Mouse (Mus musculus): ENCODE results near the gene Hist1h2bh.
A peak's percentile ranks its signal among the peaks of the same experiment; 100 is the strongest.
"Not testable (repeated sequence)": the region's sequence is repeated elsewhere in the genome, so short reads cannot be mapped to it uniquely, and the experiment has no call there.

Hist1h2bh gene

GRCm38 (mm10) chr13:23551931-23552914 is 9.0 kb upstream of the Hist1h2bh start:
- DNase-seq (ENCODE audit: low read depth) = no peak

- DNase-seq (ENCODE audit: low read depth) = peak; percentile 91
These were observed 8.1 kb upstream of the Hist1h2bh start, which contains the start of gene Hist1h4f for GRCm38 (mm10) chr13:23551146-23551834. Gene Hist1h4f, minus strand, starts transcription at chr13:23551648.

GRCm38 (mm10) chr13:23550761-23551145 is 7.6 kb upstream of the Hist1h2bh start:
- DNase-seq (ENCODE audit: low read depth) = no peak

- DNase-seq (ENCODE audit: low read depth) = no peak
These were observed 3.5 kb upstream of the Hist1h2bh start for GRCm38 (mm10) chr13:23546694-23547093.

GRCm38 (mm10) chr13:23544787-23545120 is 1.6 kb upstream of the Hist1h2bh start:
- DNase-seq (ENCODE audit: low read depth) = peak; percentile 63

- peak; percentile 97 for DNase-seq (ENCODE audit: low read depth)
These were observed 984 bp upstream of the Hist1h2bh start, which contains the start of gene Hist1h3f for GRCm38 (mm10) chr13:23543965-23544786. Gene Hist1h3f, plus strand, starts transcription at chr13:23544052.

GRCm38 (mm10) chr13:23542225-23542980 is 789 bp downstream of the Hist1h2bh start:
- DNase-seq (ENCODE audit: low read depth) = peak; percentile 41

GRCm38 (mm10) chr13:23541497-23541896 is 1.7 kb downstream of the Hist1h2bh start:
- DNase-seq (ENCODE audit: low read depth) = no peak

GRCm38 (mm10) chr13:23539821-23540220 is 3.4 kb downstream of the Hist1h2bh start:
- not testable (repeated sequence) for DNase-seq (ENCODE audit: low read depth)

GRCm38 (mm10) chr13:23538249-23538648 is 4.9 kb downstream of the Hist1h2bh start:
- DNase-seq (ENCODE audit: low read depth) = no peak

GRCm38 (mm10) chr13:23537006-23537710 is 6.0 kb downstream of the Hist1h2bh start:
- DNase-seq (ENCODE audit: low read depth) = no peak

GRCm38 (mm10) chr13:23536076-23536822 is 6.9 kb downstream of the Hist1h2bh start:
- DNase-seq (ENCODE audit: low read depth) = no peak

GRCm38 (mm10) chr13:23535137-23536075 is 7.8 kb downstream of the Hist1h2bh start, which contains the start of gene Hist1h3g:
Gene Hist1h3g, plus strand, starts transcription at chr13:23535422.
- DNase-seq (ENCODE audit: low read depth) = peak; percentile 91

- no peak for DNase-seq (ENCODE audit: low read depth)
These were observed 8.6 kb downstream of the Hist1h2bh start for GRCm38 (mm10) chr13:23534368-23535131.

GRCm38 (mm10) chr13:23533560-23534367 is 9.4 kb downstream of the Hist1h2bh start, which contains the start of gene Hist1h2af:
Gene Hist1h2af, plus strand, starts transcription at chr13:23533906.
- peak; percentile 73 for DNase-seq (ENCODE audit: low read depth)

GRCm38 (mm10) chr13:23532262-23533075 is 10.7 kb downstream of the Hist1h2bh start:
- DNase-seq (ENCODE audit: low read depth) = peak; percentile 6

Measured in naive thymus-derived CD4-positive, alpha-beta T cell, adult 2 months (primary cell).